Comparison of ENCODE assay signal across 20 mouse cellular contexts in genomic region chr1:87876065-87876464, GRCm38 (mm10). TPM values are rescaled to one million over a fixed set of nuclear protein-coding genes. Genes with fewer than 3 reads are reported as not detected.
A peak's percentile ranks its signal among the peaks of the same experiment; 100 is the strongest.
DNase-seq lines count a peak whose midpoint lies in the region; ATAC-seq and TF ChIP-seq lines count a peak whose summit lies in the region.
"Had no signal": no experiment of that assay in that cellular context is flagged by ENCODE, and none has a peak within 500 bp of the region (broad histone marks: within the 10 kb centered on the region; RNA-seq: fewer than 3 reads in every experiment).

No protein-coding gene starts in this region.

- peaks cover 50% of the 10 kb centered on the region for H3K4me1 ChIP-seq in thymus, adult 2 months (replicated peaks; ENCODE audit: control insufficient read depth, insufficient read depth, low read length)
- H3K4me1 ChIP-seq in megakaryocyte, embryonic 14.5 days, result peaks cover 98% of the 10 kb centered on the region

- no peaks in the 10 kb centered on the region for H3K9me3 ChIP-seq in megakaryocyte, embryonic 14.5 days
- H3K9me3 ChIP-seq: embryonic facial prominence, embryonic 10.5 days; forebrain, embryonic 12.5 days; intestine, embryonic 15.5 days; midbrain, embryonic 13.5 days; neural tube, embryonic 13.5 days had no signal

- H3K27me3 ChIP-seq in thymus, adult 2 months (ENCODE audit: control insufficient read depth, insufficient read depth, low read length), result no peaks in the 10 kb centered on the region
- no peaks in the 10 kb centered on the region for H3K27me3 ChIP-seq in megakaryocyte, embryonic 14.5 days (replicated peaks)
- H3K27me3 ChIP-seq: forebrain, embryonic 12.5 days; intestine, embryonic 15.5 days; midbrain, embryonic 13.5 days; neural tube, embryonic 13.5 days had no signal

- no peak for TF ChIP-seq POLR2A in thymus, adult 2 months (IDR thresholded peaks at IDR 0.05; ENCODE audit: control insufficient read depth, extremely low read depth, insufficient read depth, low read length, poor library complexity)

- peak; percentile 31 for DNase-seq in thymus, postnatal 4 days
- no peak for DNase-seq in thymus, adult 2 months
- DNase-seq in ovary, postnatal 36 days (ENCODE audit: low spot score), result no peak
- DNase-seq in gastrocnemius, adult 8-10 months (ENCODE audit: low spot score in 2 of 2), result no peak
- no peak for DNase-seq in cerebellum, adult 11-12 months
- DNase-seq: cerebellum, adult 8-10 months; gastrocnemius, postnatal 10 days; heart, adult 2 months; kidney, adult 9 months; kidney, postnatal 36 days; lung, embryonic 14.5 days; lung, postnatal 4 days; right cerebral cortex, postnatal 14 days had no signal

- TF ChIP-seq CTCF in thymus, adult 2 months (IDR thresholded peaks at IDR 0.05; ENCODE audit: borderline replicate concordance, control insufficient read depth, extremely low read depth, insufficient read depth, low read length, poor library complexity), result no peak

- 18% methylated on average over 1 of the region's 1 CpGs for WGBS in thymus, adult 2 months

- peak; percentile 85 for ATAC-seq in activated CD4-positive, CD25-positive, alpha-beta regulatory T cell, adult 4 months
- ATAC-seq: intestine, embryonic 15.5 days; midbrain, embryonic 13.5 days had no signal

- peaks cover 10% of the 10 kb centered on the region for H3K36me3 ChIP-seq in thymus, adult 2 months (ENCODE audit: control insufficient read depth, insufficient read depth, low read length)
- H3K36me3 ChIP-seq in megakaryocyte, embryonic 14.5 days (replicated peaks; ENCODE audit: low read length), result peaks cover 47% of the 10 kb centered on the region
- H3K36me3 ChIP-seq: intestine, embryonic 15.5 days; neural tube, embryonic 13.5 days had no signal

- no peak overlapping the region for H3K27ac ChIP-seq in thymus, adult 2 months (ENCODE audit: control insufficient read depth, insufficient read depth, low read length)
- H3K27ac ChIP-seq: embryonic facial prominence, embryonic 10.5 days; forebrain, embryonic 12.5 days; heart, adult 2 months; intestine, embryonic 15.5 days; midbrain, embryonic 13.5 days; neural tube, embryonic 13.5 days had no signal

- H3K4me3 ChIP-seq in thymus, adult 2 months (ENCODE audit: control insufficient read depth, insufficient read depth, low read length), result no peak overlapping the region
- peak overlapping the region; percentile 76 for H3K4me3 ChIP-seq in megakaryocyte, embryonic 14.5 days (replicated peaks)
- H3K4me3 ChIP-seq: embryonic facial prominence, embryonic 10.5 days; forebrain, embryonic 12.5 days; heart, adult 2 months; intestine, embryonic 15.5 days; midbrain, embryonic 13.5 days; neural tube, embryonic 13.5 days had no signal

RNA-seq across cellular contexts. Expression of gene Dgkd, which starts 23.0 kb away (rescaled TPM):
- 182 and 189 TPM in 2 replicates for polyA plus RNA-seq in thymus, adult 2 months (2012; rRNA removed)
- 10 to 100 TPM; 30.4 to 31.9 TPM for polyA plus RNA-seq in activated CD4-positive, CD25-positive, alpha-beta regulatory T cell, adult 4 months (2017; shearing (Covaris generic))
- 10.9 and 24.3 TPM in 2 replicates for polyA plus RNA-seq in megakaryocyte, embryonic 14.5 days (2012; ENCODE audit: insufficient read depth, low replicate concordance)
- 10 to 100 TPM; 23.4 to 30.2 (median 28.0) TPM for total RNA-seq in gastrocnemius, adult 8-10 months (2022)
